Mouse (Mus musculus) heart, embryonic 10.5 days (tissue): ENCODE results near the gene Glp1r. TPM values are rescaled to one million over a fixed set of nuclear protein-coding genes. Genes with fewer than 3 reads are reported as not detected.

Experiments
- DNase-seq: peaks from one replicate; pipeline ENCODE4 v3.0.0-alpha.2; 2017; ENCODE audit warnings: low spot score
- H3K27ac ChIP-seq: fragments of 300-500 bp; sonication (generic); 2 replicates; pipeline ENCODE4 v1.5.1; 2016; ENCODE audit warnings: mild to moderate bottlenecking
- H3K27me3 ChIP-seq: fragments of 300-500 bp; sonication (generic); 2 replicates; pipeline ENCODE4 v1.6.1; 2016; ENCODE audit warnings: mild to moderate bottlenecking; ENCODE audit not compliant: poor library complexity, insufficient read depth, severe bottlenecking
- H3K36me3 ChIP-seq: fragments of 300-500 bp; sonication (generic); 2 replicates; pipeline ENCODE4 v1.6.1; 2016; ENCODE audit warnings: mild to moderate bottlenecking, moderate library complexity
- H3K4me1 ChIP-seq: fragments of 300-500 bp; sonication (generic); 2 replicates; pipeline ENCODE4 v1.6.1; 2016; ENCODE audit warnings: mild to moderate bottlenecking
- H3K4me3 ChIP-seq: fragments of 300-500 bp; sonication (generic); 2 replicates; pipeline ENCODE4 v1.5.1; 2016; ENCODE audit warnings: mild to moderate bottlenecking, moderate library complexity
- H3K9me3 ChIP-seq: fragments of 300-500 bp; sonication (generic); 2 replicates; pipeline ENCODE4 v1.6.1; 2016; ENCODE audit warnings: mild to moderate bottlenecking, moderate library complexity
- WGBS: fragments of 180-500 bp; shearing (Covaris S2); methylation state at CpG from one replicate; pipeline ENCODE4 v1.1.7; 2016; 5-methylcytosine and 5-hydroxymethylcytosine counted together
- microRNA-seq: library from miRNA; unstranded; fragments of <30 nt; microRNA quantifications from one replicate; pipeline ENCODE4, GENCODE M21; 2017
- polyA plus RNA-seq: library from polyadenylated mRNA; unstranded; fragments of >200 nt; fragmentation: Nextera tagmentation; extraction: Ambion mirVana; gene quantifications from 2 replicates; pipeline ENCODE4 v1.2.1, GENCODE M21; 2016

Glp1r gene
- polyA plus RNA-seq, 1 experiment from 2014 or later = 0.10 TPM

GRCm38 (mm10) chr17:30977290-30977689, 75.7 kb downstream of the Glp1r start:
- 55% methylated on average over 2 of the region's 2 CpGs for WGBS
- H3K27ac ChIP-seq = no peak overlapping the region
- no peaks in the 10 kb centered on the region for H3K27me3 ChIP-seq
- H3K9me3 ChIP-seq = no peaks in the 10 kb centered on the region
- no peak overlapping the region for H3K4me3 ChIP-seq
- no peaks in the 10 kb centered on the region; the same call in 1 of the 2 replicates for H3K4me1 ChIP-seq
- no peaks in the 10 kb centered on the region for H3K36me3 ChIP-seq
- no peak for DNase-seq

- Histone ChIP-seq H3K4me1 (no peaks in the 10 kb centered on the region), H3K27ac (no peak overlapping the region), H3K9me3 (no peaks in the 10 kb centered on the region), H3K36me3 (no peaks in the 10 kb centered on the region), H3K27me3 (peaks cover 6% of the 10 kb centered on the region; the same call in 1 of the 2 replicates), H3K4me3 (no peak overlapping the region)
- WGBS = 70% methylated on average over 10 of the region's 10 CpGs
- DNase-seq = no peak
Observed at GRCm38 (mm10) chr17:30978556-30978955, 76.9 kb downstream of the Glp1r start.

GRCm38 (mm10) chr17:30983521-30983920, 81.9 kb downstream of the Glp1r start:
- Histone ChIP-seq H3K4me3 (no peak overlapping the region), H3K9me3 (no peaks in the 10 kb centered on the region), H3K27ac (no peak overlapping the region), H3K27me3 (peaks cover 18% of the 10 kb centered on the region; the same call in 1 of the 2 replicates), H3K36me3 (no peaks in the 10 kb centered on the region), H3K4me1 (no peaks in the 10 kb centered on the region)
- no peak for DNase-seq
- WGBS = 74% methylated on average over 4 of the region's 4 CpGs

GRCm38 (mm10) chr17:30990254-30990653, 88.6 kb downstream of the Glp1r start:
- DNase-seq = no peak
- WGBS = 58% methylated on average over 10 of the region's 10 CpGs
- peaks cover 9% of the 10 kb centered on the region; the same call in 1 of the 2 replicates for H3K27me3 ChIP-seq
- H3K27ac ChIP-seq = no peak overlapping the region
- H3K4me3 ChIP-seq = no peak overlapping the region
- no peaks in the 10 kb centered on the region for H3K9me3 ChIP-seq
- no peaks in the 10 kb centered on the region for H3K36me3 ChIP-seq
- H3K4me1 ChIP-seq = no peaks in the 10 kb centered on the region

Small RNA genes lying within 50 kb of the gene (microRNA-seq; reads per million reads assigned to microRNA genes)
- not detected for gene Gm24026

Other genes with a start within 250 kb of the Glp1r start
- 0.06 and 0.11 TPM in 2 replicates for gene Umodl1, start 52.8 kb downstream of the Glp1r start, polyA plus RNA-seq
- 4.9 and 6.0 TPM in 2 replicates for gene Abcg1, start 155.9 kb downstream of the Glp1r start, polyA plus RNA-seq
- 0.50 TPM in 1 of 2 replicates, not detected in the other for gene Tff3, start 227.8 kb downstream of the Glp1r start, polyA plus RNA-seq
- not detected in 2 replicates for gene Tff2, start 242.5 kb downstream of the Glp1r start, polyA plus RNA-seq